Mouse (Mus musculus): Measurements from ENCODE around the gene Smtnl1.

Smtnl1 gene

DNA sequence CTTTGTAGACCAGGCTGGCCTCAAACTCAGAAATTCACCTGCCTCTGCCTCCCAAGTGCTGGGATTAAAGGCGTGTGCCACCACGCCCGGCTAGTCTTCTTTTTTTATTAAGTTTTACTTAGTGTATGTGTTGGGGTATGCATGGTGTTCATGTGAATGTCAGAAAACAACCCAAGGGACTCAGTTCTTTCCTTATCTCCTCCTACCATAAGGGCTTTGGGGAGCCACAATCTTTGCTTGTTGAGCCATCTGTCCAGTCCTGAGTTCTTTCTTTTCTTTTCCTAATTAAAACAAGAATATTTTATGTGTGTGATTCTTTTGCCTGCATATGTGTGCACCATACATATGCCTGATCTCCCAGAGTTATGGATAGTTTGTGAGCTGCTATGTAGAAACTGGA lies 29.3 kb downstream of the Smtnl1 start:
- no peak for DNase-seq (ENCODE audit: low spot score)

DNA sequence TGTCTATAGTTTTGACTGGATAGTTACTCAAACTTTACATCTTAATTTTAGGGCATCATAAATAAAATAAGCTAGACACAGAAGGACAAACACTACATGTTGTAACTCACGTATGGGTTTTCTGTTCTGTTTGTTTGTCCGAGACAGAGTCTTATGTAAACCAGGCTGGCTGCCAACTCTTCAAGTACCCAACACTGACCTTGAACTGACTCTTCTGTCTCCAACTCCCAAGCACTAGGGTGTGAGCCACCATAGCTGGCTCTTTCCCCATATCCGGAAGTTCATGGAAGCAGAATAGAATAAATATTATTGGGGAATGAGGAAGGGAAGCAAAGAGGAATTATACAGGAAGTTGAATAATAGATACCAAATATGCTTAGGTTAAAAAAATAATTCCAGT lies 29.9 kb downstream of the Smtnl1 start:
- no peak for DNase-seq (ENCODE audit: low spot score)

DNA sequence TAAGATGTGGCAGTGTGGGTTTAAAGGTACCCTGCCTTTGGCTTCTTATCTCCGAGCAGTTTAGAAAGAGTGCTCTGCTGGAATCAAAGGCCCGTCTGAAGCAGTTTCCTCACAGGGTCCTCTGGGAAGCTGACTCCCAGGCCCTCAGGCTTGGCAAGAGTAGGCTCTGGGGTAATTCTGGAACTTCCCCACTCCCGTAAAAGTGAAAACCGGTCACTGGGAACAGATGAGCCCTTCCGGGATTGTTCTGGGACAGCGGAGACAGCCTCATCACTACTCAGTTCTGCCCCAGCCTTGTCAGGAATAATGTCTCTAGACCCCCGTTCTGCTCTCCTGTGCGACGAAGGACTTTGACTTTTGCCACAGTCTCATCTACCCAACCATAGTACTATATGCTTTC lies 32.0 kb downstream of the Smtnl1 start:
- no peak for DNase-seq (ENCODE audit: low spot score)

DNA sequence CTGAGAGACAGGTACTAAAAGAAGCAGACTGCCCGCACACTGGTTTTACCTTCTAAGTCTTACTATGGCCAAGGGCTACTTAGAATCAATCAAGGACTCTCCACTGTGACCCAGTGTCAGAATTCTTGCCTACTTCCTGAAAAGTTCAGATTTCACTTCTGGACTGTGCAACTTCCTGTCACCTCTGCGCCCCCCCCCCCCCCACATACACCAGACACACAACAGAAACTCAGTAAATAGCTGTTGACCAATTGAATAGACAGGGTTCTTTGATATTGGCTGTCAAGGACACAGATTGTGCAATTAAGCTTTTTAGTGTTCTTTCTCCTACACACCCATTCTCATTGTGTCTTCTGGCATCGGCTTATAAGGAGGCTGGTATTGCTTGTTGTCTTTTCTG lies 34.1 kb downstream of the Smtnl1 start:
- no peak for DNase-seq (ENCODE audit: low spot score)

DNA sequence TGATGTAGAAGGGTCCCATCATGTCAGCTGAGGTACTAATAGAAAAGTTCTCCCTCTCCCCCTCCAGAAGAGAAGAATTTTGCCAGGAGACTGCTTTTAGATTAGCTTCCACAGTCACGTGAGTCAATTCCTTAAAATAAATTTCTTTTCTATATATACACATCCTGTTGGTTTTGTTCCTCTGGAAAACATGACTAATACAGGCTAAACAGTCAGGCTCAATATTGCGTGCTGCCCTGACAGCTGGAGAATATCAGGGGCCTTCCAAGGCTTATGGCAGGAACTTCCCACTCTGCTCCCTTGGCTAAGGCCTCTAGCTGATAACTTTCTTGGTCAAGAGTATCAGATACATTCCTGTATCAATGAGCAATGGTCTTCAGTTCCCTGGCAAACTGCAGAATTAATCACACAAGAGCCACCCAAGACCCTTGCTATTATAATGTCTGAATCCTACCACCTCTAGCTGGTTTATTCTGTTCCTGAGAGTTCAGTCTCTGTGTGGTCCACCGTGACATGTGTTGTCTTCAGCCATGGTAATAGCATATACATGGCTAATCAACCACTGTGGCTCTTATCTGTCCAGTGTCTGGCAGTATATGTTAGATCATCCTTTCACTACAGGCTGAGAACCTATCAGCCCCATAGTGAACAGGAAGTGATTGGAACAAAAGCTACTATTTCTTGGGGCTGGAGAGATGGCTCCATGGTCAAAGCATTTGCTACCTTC lies 38.4 kb downstream of the Smtnl1 start:
- DNase-seq (ENCODE audit: low spot score), result no peak

DNA sequence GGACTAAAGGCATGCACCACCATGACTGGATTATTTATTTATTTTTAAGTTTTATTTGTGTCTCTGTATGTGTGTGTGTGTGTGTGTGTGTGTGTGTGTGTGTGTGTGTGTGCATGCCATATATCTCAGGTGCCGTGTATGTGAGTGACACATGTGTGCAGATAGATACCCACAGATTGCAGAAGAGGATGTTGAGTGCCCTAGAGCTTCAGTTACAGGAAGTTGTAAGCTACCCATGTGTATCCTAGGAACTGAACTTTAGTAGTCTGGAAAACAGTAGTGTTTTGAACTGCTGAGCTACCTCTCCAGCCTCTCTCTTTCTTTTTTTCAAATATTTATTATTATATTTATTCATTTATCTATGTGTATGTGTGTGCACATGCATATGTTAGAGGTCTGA lies 39.1 kb downstream of the Smtnl1 start:
- DNase-seq (ENCODE audit: low spot score), result no peak

DNA sequence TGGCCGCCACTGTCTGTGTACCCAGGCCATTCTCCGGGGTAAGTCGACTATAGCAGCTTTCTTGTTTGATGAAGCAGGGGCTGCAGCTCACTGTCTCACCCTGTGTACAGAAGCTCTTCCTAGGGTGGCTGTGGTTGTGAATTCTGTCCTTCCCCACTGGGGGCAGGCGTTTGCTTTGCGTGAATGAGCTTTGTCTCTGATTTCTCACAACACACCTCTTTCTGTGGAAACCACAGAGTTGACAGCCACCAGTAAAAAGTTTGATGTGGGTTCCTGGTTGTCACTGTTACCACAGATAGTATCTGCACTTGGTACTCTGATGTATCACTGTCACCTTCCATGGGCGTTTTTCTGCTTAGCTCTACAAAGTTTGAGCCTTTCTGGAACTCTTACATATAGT lies 43.2 kb downstream of the Smtnl1 start:
- no peak for DNase-seq (ENCODE audit: low spot score)

DNA sequence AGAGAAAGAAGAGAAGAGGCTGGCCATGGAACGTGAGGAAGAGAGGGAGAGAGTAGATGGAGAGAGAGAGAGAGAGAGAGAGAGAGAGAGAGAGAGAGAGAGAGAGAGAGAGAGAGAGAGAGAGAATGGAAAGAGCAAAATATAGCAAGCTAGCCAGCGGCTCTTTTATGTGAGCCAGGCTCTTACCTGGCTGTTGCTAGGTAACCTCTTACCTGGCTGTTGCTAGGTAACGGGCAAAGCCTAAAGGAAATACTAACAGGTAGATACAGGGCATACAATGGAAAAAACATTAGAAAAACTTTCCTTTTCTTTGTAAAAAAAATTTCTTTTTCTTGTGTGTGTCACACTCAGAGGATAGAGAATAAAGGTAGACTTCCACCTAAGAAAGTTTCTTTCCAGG lies 44.7 kb downstream of the Smtnl1 start:
- no peak for DNase-seq (ENCODE audit: low spot score)

DNA sequence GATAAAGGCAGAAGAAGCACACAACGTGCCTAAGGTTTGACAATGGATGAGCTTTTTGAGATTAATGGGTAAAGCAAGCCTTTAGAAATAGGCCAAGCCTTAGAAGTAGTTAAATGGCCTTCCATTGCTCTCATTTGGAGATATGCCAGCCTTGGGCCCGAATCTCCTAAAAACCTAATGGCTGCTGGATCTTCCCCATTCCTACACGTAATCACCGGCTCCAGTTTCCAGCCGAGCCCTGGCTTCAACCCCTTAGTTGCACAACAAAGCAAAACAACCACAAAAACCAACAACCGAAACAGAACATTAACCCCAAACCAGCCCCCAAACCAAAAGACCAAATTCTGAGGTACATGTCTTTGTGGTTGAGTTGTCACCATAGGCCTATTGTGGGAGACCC lies 46.8 kb downstream of the Smtnl1 start:
- no peak for DNase-seq (ENCODE audit: low spot score)

DNA sequence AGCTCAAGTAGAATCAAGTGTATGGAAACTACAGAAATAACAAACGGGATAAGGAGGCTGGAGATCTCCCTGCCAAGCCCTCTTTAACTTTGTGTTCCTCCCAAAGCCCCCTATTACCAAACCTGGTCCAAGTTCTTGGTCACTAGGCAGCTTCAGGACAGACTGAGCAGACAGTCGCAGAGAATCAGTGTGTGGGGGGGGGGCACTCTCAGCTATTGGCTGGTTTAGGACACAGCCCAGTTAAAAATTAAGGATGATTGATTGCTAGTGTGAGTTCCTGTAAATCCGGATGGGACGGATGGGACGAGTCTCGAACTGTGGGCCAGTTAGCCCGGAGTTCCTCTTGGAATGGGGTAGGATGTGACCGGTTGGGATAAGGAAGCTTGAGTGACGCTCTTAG lies 47.2 kb downstream of the Smtnl1 start, which contains the start of gene Serping1:
Gene Serping1 (minus strand): TSS at position 204 of the 400 bp plus-strand sequence.
- DNase-seq (ENCODE audit: low spot score), result no peak

DNA sequence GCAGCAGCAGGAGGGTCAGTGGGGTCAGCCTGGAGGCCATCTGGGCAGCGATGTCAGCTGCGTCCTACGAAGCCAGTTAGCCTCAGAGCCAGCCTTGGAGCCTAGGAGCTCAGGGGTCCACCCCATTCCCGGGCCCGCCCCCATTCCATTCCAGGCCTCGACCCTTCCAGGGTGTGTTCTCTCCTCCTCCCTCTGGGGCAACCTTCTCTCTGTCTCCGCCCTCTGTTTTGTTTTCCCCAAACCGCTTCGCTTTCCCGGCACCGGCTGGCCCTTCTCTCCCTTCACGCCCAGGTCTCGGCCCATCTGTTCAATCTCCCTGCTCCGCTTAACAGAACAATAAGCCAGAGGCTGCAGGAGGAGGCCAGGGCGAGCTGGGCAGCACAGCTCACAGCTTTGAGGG lies 47.7 kb downstream of the Smtnl1 start:
- DNase-seq (ENCODE audit: low spot score), result peak; percentile 86

DNA sequence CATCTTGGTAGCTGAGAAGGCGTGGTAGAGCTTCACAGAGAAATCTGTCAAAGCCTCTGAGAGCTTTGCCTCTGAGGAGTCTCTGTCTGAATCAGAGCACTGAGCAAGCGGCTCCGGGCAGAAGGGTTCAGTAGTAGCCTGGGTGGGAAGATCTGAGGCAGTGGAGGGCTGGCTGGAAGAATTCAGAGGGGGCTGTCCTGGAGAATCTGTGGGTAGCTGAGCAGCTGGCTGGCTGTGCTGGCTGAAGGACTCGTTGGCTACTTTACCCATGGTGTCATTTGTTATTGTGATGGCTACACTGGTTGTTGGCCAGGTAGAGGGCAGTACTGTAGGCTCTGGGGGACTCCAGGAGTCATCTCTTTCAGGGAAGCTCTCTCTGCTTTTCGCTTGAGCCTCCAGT lies 49.3 kb downstream of the Smtnl1 start:
- DNase-seq (ENCODE audit: low spot score), result no peak

DNA sequence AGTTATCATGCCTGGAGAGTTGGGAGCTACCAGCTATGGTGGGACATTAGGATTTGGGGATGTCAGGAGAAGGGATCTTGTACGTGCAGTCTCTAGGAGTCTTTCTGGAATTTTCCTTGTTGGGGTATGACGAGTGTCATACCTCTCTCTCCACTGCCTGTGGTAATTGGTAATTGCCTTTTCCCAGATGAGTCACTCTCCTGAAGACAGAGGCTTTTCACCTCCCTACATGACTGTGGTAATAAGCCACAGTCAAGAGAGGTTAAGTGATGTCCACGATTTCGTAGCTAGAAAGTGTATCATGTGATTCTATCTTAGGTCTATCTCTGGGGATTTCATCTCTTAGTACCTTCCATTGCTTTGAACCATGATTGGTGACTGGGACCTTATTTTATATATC lies 50.0 kb downstream of the Smtnl1 start:
- DNase-seq (ENCODE audit: low spot score), result no peak

DNA sequence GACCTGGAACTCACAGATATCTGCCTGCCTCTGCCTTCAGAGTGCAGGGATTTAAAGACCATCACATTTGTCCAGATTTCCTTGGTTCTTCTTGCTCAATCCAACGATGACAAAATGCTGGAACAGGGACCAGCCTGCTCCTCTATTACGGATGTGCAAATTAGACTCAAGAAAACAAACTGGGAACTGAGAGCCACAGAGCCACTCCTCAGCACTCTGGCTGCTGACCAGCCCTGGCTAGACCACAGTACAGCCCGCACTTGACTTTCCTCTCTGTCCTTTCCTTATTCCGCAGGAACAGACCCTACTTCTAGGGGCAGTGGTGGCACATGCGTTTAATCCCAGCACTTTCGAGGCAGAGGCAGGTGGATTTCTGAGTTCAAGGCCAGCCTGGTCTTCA lies 52.0 kb downstream of the Smtnl1 start:
- no peak for DNase-seq (ENCODE audit: low spot score)

DNA sequence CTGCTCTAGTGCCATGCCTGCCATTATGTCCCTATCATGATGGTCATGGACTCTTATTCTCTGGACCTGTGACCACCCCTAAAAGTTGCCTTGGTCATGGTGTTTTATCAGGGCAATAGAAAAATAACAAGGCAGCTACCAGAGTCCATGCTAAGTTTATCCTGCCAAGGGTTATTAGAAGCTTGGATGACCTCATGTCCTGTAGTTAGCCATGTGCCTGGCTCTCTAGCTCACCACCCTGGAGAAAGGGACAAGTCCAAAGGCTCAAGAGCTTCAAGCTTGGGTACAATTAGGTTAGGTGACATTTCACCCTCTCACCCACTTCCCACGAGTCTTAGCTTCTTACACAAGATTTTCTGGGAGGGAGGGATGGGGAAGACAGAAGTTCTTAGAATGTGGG lies 59.6 kb downstream of the Smtnl1 start:
- DNase-seq (ENCODE audit: low spot score), result peak; percentile 27

DNA sequence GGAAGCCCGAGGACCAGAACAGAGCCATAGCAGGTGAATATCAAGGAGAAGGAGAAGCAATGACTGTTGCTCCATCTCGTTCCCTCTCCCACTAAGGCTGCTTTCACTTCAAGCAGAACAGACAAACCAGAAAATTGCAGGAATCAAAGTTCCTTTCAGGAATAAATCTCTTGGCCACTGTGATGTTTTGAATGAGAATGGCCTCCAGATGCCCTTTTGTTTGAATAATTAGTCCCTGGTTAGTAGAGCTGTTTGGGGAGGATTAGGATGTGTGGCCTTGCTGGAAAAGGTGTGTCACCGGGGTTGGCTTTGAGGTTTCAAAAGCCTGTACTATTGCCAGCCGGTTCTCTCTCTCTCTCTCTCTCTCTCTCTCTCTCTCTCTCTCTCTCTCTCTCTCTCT lies 60.2 kb downstream of the Smtnl1 start:
- DNase-seq (ENCODE audit: low spot score), result no peak

DNA sequence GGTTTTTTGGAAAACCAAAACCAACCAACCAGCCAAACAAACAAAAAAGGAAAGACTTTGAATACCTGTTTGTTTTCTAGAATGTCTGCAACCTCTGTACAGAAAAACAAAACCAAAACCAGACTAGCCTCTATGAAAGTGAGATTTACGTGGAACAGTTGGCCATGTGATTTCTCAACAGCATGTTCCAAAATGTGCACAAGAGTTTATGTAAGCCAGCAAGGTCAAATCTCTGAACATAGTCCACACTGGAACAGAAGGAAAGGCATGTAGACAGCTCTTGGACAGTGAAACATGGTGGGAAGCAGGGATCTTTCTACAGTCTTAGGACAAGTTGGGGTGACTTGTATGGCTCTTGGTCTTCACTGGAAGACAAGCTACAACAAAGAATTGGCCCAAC lies 60.6 kb downstream of the Smtnl1 start:
- no peak for DNase-seq (ENCODE audit: low spot score)

DNA sequence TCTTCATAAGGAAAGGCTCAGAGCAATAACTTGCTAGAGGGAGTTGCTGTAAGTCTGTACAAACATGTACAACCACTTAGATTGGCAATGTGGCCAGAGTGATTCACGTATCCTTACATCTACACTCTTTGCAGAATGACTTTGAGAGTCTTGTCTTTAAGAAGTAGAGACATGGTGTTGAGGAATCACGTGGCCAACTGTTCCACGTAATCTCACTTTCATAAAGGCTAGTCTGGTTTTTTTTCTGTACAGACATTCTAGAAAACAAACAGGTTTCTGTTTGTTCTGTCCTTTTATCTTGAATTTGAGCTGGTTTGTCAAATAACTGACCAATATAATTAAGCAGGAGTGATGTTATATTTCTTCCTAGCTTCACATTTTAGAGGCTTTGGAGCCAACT lies 61.1 kb downstream of the Smtnl1 start:
- no peak for DNase-seq (ENCODE audit: low spot score)

Measured in retina, embryonic 14.5 days (tissue).